Mouse (Mus musculus): ENCODE results near the gene Slc25a48.

DNA sequence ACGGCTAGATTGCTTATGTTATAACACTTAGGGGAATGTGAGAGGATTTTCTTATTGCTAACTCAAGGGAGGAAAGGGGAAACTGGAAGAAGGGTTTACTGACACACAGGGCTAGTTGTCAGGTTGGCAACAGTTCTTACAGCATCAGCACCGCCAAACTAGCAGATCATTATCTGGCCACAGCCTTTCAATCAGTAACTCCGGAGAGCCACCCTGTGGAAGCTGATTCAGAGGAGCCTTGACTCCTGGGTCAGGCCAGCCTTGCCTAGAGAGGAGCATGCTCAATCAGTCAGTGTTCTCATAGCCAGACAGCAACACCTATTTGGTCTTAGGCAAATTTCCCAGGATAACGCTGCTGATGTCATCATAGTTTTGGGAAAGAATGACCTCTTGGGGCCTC lies 23.3 kb downstream of the Slc25a48 start:
- TF ChIP-seq CTCF (IDR thresholded peaks at IDR 0.05; ENCODE audit: control insufficient read depth, insufficient read depth, low read length) (no peak), POLR2A (IDR thresholded peaks at IDR 0.05; ENCODE audit: borderline replicate concordance, control insufficient read depth, low read depth, low read length) (no peak)

Data from bone marrow, adult 2 months (tissue).